Mouse (Mus musculus) CD4-positive, CD25-positive, alpha-beta regulatory T cell, adult 4 months (primary cell): ENCODE results near the gene Ttll13. TPM values are rescaled to one million over a fixed set of nuclear protein-coding genes. Genes with fewer than 3 reads are reported as not detected.

Experiments
- polyA plus RNA-seq, 2 experiments: library from polyadenylated mRNA; unstranded; fragments of 100-300 nt; shearing (Covaris generic); gene quantifications; one replicate each; pipeline ENCODE4 v1.2.1; 2017

Gene Ttll13
- polyA plus RNA-seq, 2 experiments from 2014 or later = 0.94 TPM; not detected in 1

Other genes with a start within 250 kb of the Ttll13 start
- gene Zfp710, start 221.6 kb upstream of the Ttll13 start, polyA plus RNA-seq = 1 to 10 TPM; 4.1 to 7.0 TPM
- gene Idh2, start 131.0 kb upstream of the Ttll13 start, polyA plus RNA-seq = 10 to 100 TPM; 22.4 to 23.9 TPM
- gene Sema4b, start 59.5 kb upstream of the Ttll13 start, polyA plus RNA-seq = 10 to 100 TPM; 19.2 to 26.0 TPM
- 10 to 100 TPM; 86.5 to 98.1 TPM for gene Cib1, start 13.6 kb upstream of the Ttll13 start, polyA plus RNA-seq
- 10 to 100 TPM in 1 of 2 experiments, 1 to 10 TPM in 1; 8.4 to 11.4 TPM for gene Gdpgp1, start 13.5 kb upstream of the Ttll13 start, polyA plus RNA-seq
- gene Ngrn, start 14.8 kb downstream of the Ttll13 start, polyA plus RNA-seq = 10 to 100 TPM; 28.9 to 34.0 TPM
- gene Vps33b, start 23.3 kb downstream of the Ttll13 start, polyA plus RNA-seq = 10 to 100 TPM; 28.9 to 44.3 TPM
- 10 to 100 TPM; 16.9 to 30.3 TPM for gene Prc1, start 48.1 kb downstream of the Ttll13 start, polyA plus RNA-seq
- 1 to 10 TPM; 6.0 to 6.1 TPM for gene Rccd1, start 78.1 kb downstream of the Ttll13 start, polyA plus RNA-seq
- 10 to 100 TPM; 38.1 to 79.1 TPM for gene Unc45a, start 94.6 kb downstream of the Ttll13 start, polyA plus RNA-seq
- gene Hddc3, start 96.7 kb downstream of the Ttll13 start, polyA plus RNA-seq = 1 to 10 TPM; 6.9 to 7.2 TPM
- 10 to 100 TPM; 10.4 to 22.3 TPM for gene Man2a2, start 125.0 kb downstream of the Ttll13 start, polyA plus RNA-seq
- 1 to 10 TPM in 1 of 2 experiments, under 1 TPM in 1; 0.11 to 2.5 TPM for gene Fes, start 141.6 kb downstream of the Ttll13 start, polyA plus RNA-seq
- 1 to 10 TPM; 5.5 to 7.3 TPM for gene Furin, start 159.1 kb downstream of the Ttll13 start, polyA plus RNA-seq